Comparison of ENCODE assay signal across 22 mouse cellular contexts in genomic region chr10:20408336-20408735, GRCm38 (mm10).
DNase-seq lines count a peak whose midpoint lies in the region; ATAC-seq and TF ChIP-seq lines count a peak whose summit lies in the region.
"Had no signal": no experiment of that assay in that cellular context is flagged by ENCODE, and none has a peak within 500 bp of the region (broad histone marks: within the 10 kb centered on the region; RNA-seq: fewer than 3 reads in every experiment).

No protein-coding gene starts in this region.

- TF ChIP-seq CTCF in kidney, postnatal 0 days (IDR thresholded peaks at IDR 0.05; ENCODE audit: low read depth), result no peak
- TF ChIP-seq CTCF in heart, adult 2 months (IDR thresholded peaks at IDR 0.05), result 0 out of 2 replicates have a peak, but pooled peaks have one; percentile 2
- peak; percentile 35; the same call in 1 of the 2 replicates for TF ChIP-seq CTCF in lung, postnatal 0 days (IDR thresholded peaks at IDR 0.05)

- H3K27ac ChIP-seq in kidney, postnatal 0 days, result no peak overlapping the region
- H3K27ac ChIP-seq in heart, adult 2 months, result peak overlapping the region; percentile 77
- peak overlapping the region; percentile 68 to 73 for H3K27ac ChIP-seq in heart, embryonic 14.5 days (replicated peaks in 1 of 2; ENCODE audit: control insufficient read depth in 1 of 2, insufficient read depth in 1 of 2, low read depth in 2 of 2, low read length in 2 of 2)
- peak overlapping the region; percentile 83 for H3K27ac ChIP-seq in lung, postnatal 0 days (ENCODE audit: low read length)
- H3K27ac ChIP-seq in liver, embryonic 11.5 days (ENCODE audit: low read depth, low read length), result no peak overlapping the region
- H3K27ac ChIP-seq: liver, embryonic 15.5 days had no signal

- ATAC-seq in kidney, postnatal 0 days (replicated peaks; ENCODE audit: low FRiP score, low read depth), result no peak
- no peak for ATAC-seq in heart, embryonic 14.5 days (ENCODE audit: insufficient number of reproducible peaks, insufficient read depth, low FRiP score, low read depth)
- ATAC-seq in lung, postnatal 0 days, result peak; percentile 14; the same call in 1 of the 2 replicates
- ATAC-seq in inflammation-experienced regulatory T-cells, adult 6 months, result no peak
- ATAC-seq in liver, embryonic 11.5 days (replicated peaks; ENCODE audit: low FRiP score), result no peak
- ATAC-seq: activated CD4-positive, CD25-positive, alpha-beta regulatory T cell, adult 4 months; forebrain, embryonic 16.5 days; hindbrain, embryonic 16.5 days; intestine, postnatal 0 days had no signal

- no peak overlapping the region for H3K4me2 ChIP-seq in kidney, postnatal 0 days (ENCODE audit: low read length)
- no peak overlapping the region for H3K4me2 ChIP-seq in heart, embryonic 14.5 days (ENCODE audit: low read length)
- no peak overlapping the region for H3K4me2 ChIP-seq in lung, postnatal 0 days (replicated peaks; ENCODE audit: low read depth, low read length)
- no peak overlapping the region for H3K4me2 ChIP-seq in liver, embryonic 11.5 days
- H3K4me2 ChIP-seq: limb, embryonic 12.5 days; liver, embryonic 15.5 days had no signal

- H3K4me3 ChIP-seq in kidney, postnatal 0 days (replicated peaks; ENCODE audit: low read depth, low read length), result no peak overlapping the region
- no peak overlapping the region for H3K4me3 ChIP-seq in heart, adult 2 months
- H3K4me3 ChIP-seq in heart, embryonic 14.5 days (ENCODE audit: control insufficient read depth in 1 of 2, insufficient read depth in 1 of 2, low read depth in 1 of 2, low read length in 2 of 2), result no peak overlapping the region
- H3K4me3 ChIP-seq in lung, postnatal 0 days (ENCODE audit: low read depth, low read length), result no peak overlapping the region
- no peak overlapping the region for H3K4me3 ChIP-seq in liver, embryonic 11.5 days (ENCODE audit: low read depth, low read length)
- H3K4me3 ChIP-seq: limb, embryonic 12.5 days; liver, embryonic 15.5 days had no signal

- no peaks in the 10 kb centered on the region for H3K9me3 ChIP-seq in kidney, postnatal 0 days (replicated peaks; ENCODE audit: low read length)
- no peaks in the 10 kb centered on the region for H3K9me3 ChIP-seq in heart, embryonic 14.5 days (ENCODE audit: control insufficient read depth, low read length)
- no peaks in the 10 kb centered on the region for H3K9me3 ChIP-seq in lung, postnatal 0 days (ENCODE audit: low read length)
- no peaks in the 10 kb centered on the region for H3K9me3 ChIP-seq in liver, embryonic 11.5 days (ENCODE audit: control insufficient read depth, low read length)
- H3K9me3 ChIP-seq: G1E; limb, embryonic 12.5 days; liver, embryonic 15.5 days had no signal

- no peaks in the 10 kb centered on the region for H3K27me3 ChIP-seq in kidney, postnatal 0 days (ENCODE audit: insufficient read depth, low read length)
- H3K27me3 ChIP-seq in heart, adult 2 months (ENCODE audit: control insufficient read depth, insufficient read depth, low read length), result no peaks in the 10 kb centered on the region
- no peaks in the 10 kb centered on the region for H3K27me3 ChIP-seq in heart, embryonic 14.5 days (ENCODE audit: control insufficient read depth, insufficient read depth, low read length)
- H3K27me3 ChIP-seq in lung, postnatal 0 days (replicated peaks; ENCODE audit: insufficient read depth, low read length), result no peaks in the 10 kb centered on the region
- H3K27me3 ChIP-seq in liver, embryonic 11.5 days (replicated peaks; ENCODE audit: control insufficient read depth, insufficient read depth, low read length), result no peaks in the 10 kb centered on the region
- H3K27me3 ChIP-seq: limb, embryonic 12.5 days; liver, embryonic 15.5 days had no signal

- H3K36me3 ChIP-seq in kidney, postnatal 0 days (ENCODE audit: insufficient read depth, low read length), result no peaks in the 10 kb centered on the region
- H3K36me3 ChIP-seq in heart, adult 2 months (ENCODE audit: control insufficient read depth, insufficient read depth, low read length), result peaks cover 4% of the 10 kb centered on the region
- H3K36me3 ChIP-seq in heart, embryonic 14.5 days (ENCODE audit: control insufficient read depth, insufficient read depth, low read length), result peaks cover 26% of the 10 kb centered on the region
- no peaks in the 10 kb centered on the region for H3K36me3 ChIP-seq in lung, postnatal 0 days (ENCODE audit: insufficient read depth, low read length)
- H3K36me3 ChIP-seq in liver, embryonic 11.5 days (ENCODE audit: control insufficient read depth, insufficient read depth, low read length), result no peaks in the 10 kb centered on the region
- H3K36me3 ChIP-seq: G1E; liver, embryonic 15.5 days had no signal

- TF ChIP-seq EP300 in heart, adult 2 months (IDR thresholded peaks at IDR 0.05; ENCODE audit: insufficient read depth, low read depth, low read length), result no peak
- TF ChIP-seq EP300 in lung, postnatal 0 days (IDR thresholded peaks at IDR 0.05), result no peak

- H3K4me1 ChIP-seq in kidney, postnatal 0 days (replicated peaks; ENCODE audit: insufficient read depth, low read length), result no peaks in the 10 kb centered on the region
- peaks cover 8% of the 10 kb centered on the region for H3K4me1 ChIP-seq in heart, adult 2 months (ENCODE audit: control insufficient read depth, insufficient read depth, low read length)
- peaks cover 13 to 14% of the 10 kb centered on the region in 2 experiments for H3K4me1 ChIP-seq in heart, embryonic 14.5 days (ENCODE audit: control insufficient read depth in 2 of 2, insufficient read depth in 2 of 2, low read length in 2 of 2)
- H3K4me1 ChIP-seq in lung, postnatal 0 days (ENCODE audit: insufficient read depth, low read depth, low read length), result peaks cover 6% of the 10 kb centered on the region; the same call in 1 of the 2 replicates
- no peaks in the 10 kb centered on the region for H3K4me1 ChIP-seq in liver, embryonic 11.5 days (replicated peaks; ENCODE audit: control insufficient read depth, insufficient read depth, low read length)
- H3K4me1 ChIP-seq: liver, embryonic 15.5 days had no signal

- H3K79me2 ChIP-seq in heart, adult 2 months (replicated peaks; ENCODE audit: control insufficient read depth, insufficient read depth, low read length), result no peaks in the 10 kb centered on the region

- H3K9ac ChIP-seq in kidney, postnatal 0 days (ENCODE audit: low read depth, low read length), result no peak overlapping the region
- no peak overlapping the region for H3K9ac ChIP-seq in heart, adult 2 months (ENCODE audit: low read depth, low read length)
- H3K9ac ChIP-seq in heart, embryonic 14.5 days (ENCODE audit: low read length), result no peak overlapping the region
- no peak overlapping the region for H3K9ac ChIP-seq in lung, postnatal 0 days (replicated peaks; ENCODE audit: low read depth)
- no peak overlapping the region for H3K9ac ChIP-seq in liver, embryonic 11.5 days (ENCODE audit: low read depth, low read length)
- H3K9ac ChIP-seq: limb, embryonic 12.5 days; liver, embryonic 15.5 days had no signal

- peak; percentile 36 for DNase-seq in kidney, postnatal 0 days (ENCODE audit: low spot score)
- no peak for DNase-seq in kidney, adult 8-10 months
- DNase-seq in heart, adult 2 months, result peak in 1 of 2 experiments; percentile 26
- peak; percentile 69 for DNase-seq in lung, postnatal 0 days (ENCODE audit: low spot score)
- DNase-seq in spleen, adult 18-20 months, result no peak
- DNase-seq in liver, embryonic 11.5 days (ENCODE audit: low spot score), result no peak
- DNase-seq: cerebellum, postnatal 10 days; embryo, embryonic 11 days; gastrocnemius, postnatal 25 days; kidney, postnatal 25 days; retina, postnatal 1 day; right cerebral cortex, postnatal 4 days; thymus, postnatal 14 days had no signal

- TF ChIP-seq POLR2A in heart, adult 2 months (IDR thresholded peaks at IDR 0.05; ENCODE audit: insufficient read depth, low read depth, low read length), result no peak

- intact Hi-C loops in heart, adult 2 months (cut with DNase I), result loop anchor here (2.0 to 10.0 kb wide), 6 partner anchors 78 to 539 kb away; partner anchors contain the start of gene Pde7b

- 50% methylated on average over 3 of the region's 3 CpGs for WGBS in kidney, postnatal 0 days
- WGBS in heart, adult 2 months, result 37% methylated on average over 3 of the region's 3 CpGs
- 29% methylated on average over 3 of the region's 3 CpGs for WGBS in heart, embryonic 14.5 days
- 43% methylated on average over 3 of the region's 3 CpGs for WGBS in lung, postnatal 0 days
- 78% methylated on average over 3 of the region's 3 CpGs for WGBS in liver, embryonic 11.5 days

Comparison
In these comparisons a context has a peak if more than half of its experiments do, and no peak if none do; other contexts are left out.
1. DNase-seq: peak in kidney, postnatal 0 days (single experiment) and lung, postnatal 0 days (single experiment); none in kidney, adult 8-10 months (0 of 2), spleen, adult 18-20 months (0 of 2) and liver, embryonic 11.5 days (single experiment).
2. H3K27ac ChIP-seq: peak in heart, adult 2 months (single experiment), heart, embryonic 14.5 days (2 of 2) and lung, postnatal 0 days (single experiment); none in kidney, postnatal 0 days (single experiment) and liver, embryonic 11.5 days (single experiment).